Mouse (Mus musculus) hindbrain, postnatal 0 days (tissue): ENCODE measurements at regions not wholly inside any gene's neighbourhood (a gene's known extent, or its start where the extent isn't known, plus 50 kb on each side); places are given as distances from the start of the nearest gene placed in this dataset.
"Not testable (repeated sequence)": the region's sequence is repeated elsewhere in the genome, so short reads cannot be mapped to it uniquely, and the experiment has no call there.

ENCODE experiments used
- ATAC-seq: fragments of 200-750 bp; cut with Nextera tagmentation; 2 replicates; pipeline ENCODE4 v1.8.0; 2017; ENCODE audit warnings: mild to moderate bottlenecking, moderate TSS enrichment, moderate library complexity
- DNase-seq: peaks from one replicate; pipeline ENCODE4 v3.0.0-alpha.2; 2015; ENCODE audit warnings: low spot score
- H3K27ac ChIP-seq: fragments of 300-500 bp; sonication (generic); 2 replicates; pipeline ENCODE4 v1.5.1; 2014; ENCODE audit warnings: mild to moderate bottlenecking
- H3K27me3 ChIP-seq: fragments of 300-500 bp; sonication (generic); 2 replicates; pipeline ENCODE4 v1.6.1; 2014; ENCODE audit warnings: low read length, mixed read lengths; ENCODE audit not compliant: insufficient read depth
- H3K36me3 ChIP-seq: fragments of 300-500 bp; sonication (generic); 2 replicates; pipeline ENCODE4 v1.6.1; 2014; ENCODE audit warnings: low read length, mixed read lengths; ENCODE audit not compliant: insufficient read depth
- H3K4me1 ChIP-seq: fragments of 300-500 bp; sonication (generic); 2 replicates; pipeline ENCODE4 v1.6.1; 2014; ENCODE audit warnings: antibody characterized with exemption, low read length, mixed read lengths; ENCODE audit not compliant: insufficient read depth
- H3K4me2 ChIP-seq: fragments of 300-500 bp; sonication (generic); 2 replicates; pipeline ENCODE4 v1.6.1; 2014; ENCODE audit warnings: low read depth, mild to moderate bottlenecking, low read length, moderate library complexity, mixed read lengths
- H3K4me3 ChIP-seq: fragments of 300-500 bp; sonication (generic); 2 replicates; pipeline ENCODE4 v1.5.1; 2014; ENCODE audit warnings: low read length
- H3K9ac ChIP-seq: fragments of 300-500 bp; sonication (generic); replicated peaks from 2 replicates; pipeline ENCODE4 v1.6.1; 2014; ENCODE audit warnings: mild to moderate bottlenecking, low read length, moderate library complexity, mixed read lengths
- H3K9me3 ChIP-seq: fragments of 300-500 bp; sonication (generic); 2 replicates; pipeline ENCODE4 v1.6.1; 2016; ENCODE audit warnings: low read length, mixed read lengths
- CTCF ChIP-seq: IDR thresholded peaks from 2 replicates; pipeline ENCODE4 v1.5.1; 2016; ENCODE audit warnings: antibody characterized with exemption, control low read depth, low read depth
- WGBS: fragments of 180-500 bp; shearing (Covaris S2); extraction: QIAGEN DNeasy Blood & Tissue Kit; methylation state at CpG from one replicate; pipeline ENCODE4 v1.1.7; 2014; 5-methylcytosine and 5-hydroxymethylcytosine counted together

DNA sequence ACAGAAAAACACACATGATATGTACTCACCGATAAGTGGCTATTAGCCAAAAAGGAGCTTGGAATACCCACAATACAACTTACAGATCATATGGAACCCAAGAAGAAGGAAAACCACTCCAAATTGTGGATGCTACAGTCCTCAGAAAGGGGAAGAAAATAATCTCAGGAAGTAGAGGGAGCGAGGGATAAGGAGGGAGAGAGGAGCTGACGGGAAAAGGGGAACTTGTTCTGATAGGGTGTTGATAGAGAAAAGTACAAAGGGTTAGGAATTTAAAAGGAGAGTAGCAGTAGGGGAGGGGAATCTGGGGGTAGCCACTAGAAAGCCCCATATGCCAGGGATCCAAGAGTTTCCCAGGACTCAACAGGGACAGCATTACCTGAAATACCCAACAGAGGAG, 1164.5 kb downstream of the Hace1 start:
- Histone ChIP-seq H3K4me2 (no peak overlapping the region), H3K9me3 (no peaks in the 10 kb centered on the region), H3K4me3 (no peak overlapping the region), H3K9ac (no peak overlapping the region), H3K27me3 (no peaks in the 10 kb centered on the region), H3K27ac (no peak overlapping the region), H3K36me3 (no peaks in the 10 kb centered on the region), H3K4me1 (no peaks in the 10 kb centered on the region)
- WGBS: 86% methylated on average over 3 of the region's 3 CpGs
- ATAC-seq: no peak
- DNase-seq: no peak
- no peak for TF ChIP-seq CTCF

DNA sequence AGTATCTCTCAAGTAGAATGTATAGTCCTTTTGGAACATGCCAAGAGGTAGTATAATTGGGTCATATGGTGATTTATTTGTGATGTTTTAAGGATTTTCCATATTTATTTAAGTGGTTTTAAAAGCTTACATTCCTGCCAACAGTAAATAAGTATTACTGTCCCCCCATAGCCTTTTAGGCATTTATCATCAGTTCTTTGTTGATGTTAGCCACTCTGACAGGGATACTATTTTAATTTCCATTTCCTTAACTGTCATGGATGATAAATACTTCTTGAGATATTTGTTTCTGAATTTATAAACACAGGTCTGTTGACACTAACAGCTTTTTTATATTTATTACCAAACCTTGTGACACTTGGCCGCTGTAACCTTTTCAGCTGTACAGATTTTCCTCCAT, 1183.3 kb downstream of the Hace1 start:
- 90% methylated on average over 1 of the region's 1 CpGs for WGBS
- H3K9me3 ChIP-seq: no peaks in the 10 kb centered on the region
- no peak for ATAC-seq
- H3K36me3 ChIP-seq: no peaks in the 10 kb centered on the region
- H3K4me3 ChIP-seq: no peak overlapping the region
- H3K27me3 ChIP-seq: no peaks in the 10 kb centered on the region
- TF ChIP-seq CTCF: no peak
- H3K4me2 ChIP-seq: no peak overlapping the region
- H3K9ac ChIP-seq: no peak overlapping the region
- H3K4me1 ChIP-seq: no peaks in the 10 kb centered on the region
- DNase-seq: no peak
- no peak overlapping the region for H3K27ac ChIP-seq

GRCm38 (mm10) chr10:46778729-46779128, 1201.1 kb downstream of the Hace1 start:
- TF ChIP-seq CTCF: no peak
- Histone ChIP-seq H3K4me2 (no peak overlapping the region), H3K36me3 (no peaks in the 10 kb centered on the region), H3K4me1 (no peaks in the 10 kb centered on the region), H3K27me3 (no peaks in the 10 kb centered on the region), H3K27ac (no peak overlapping the region), H3K4me3 (no peak overlapping the region), H3K9ac (no peak overlapping the region), H3K9me3 (no peaks in the 10 kb centered on the region)
- ATAC-seq (no peak), DNase-seq (no peak)
- WGBS: 61% methylated on average over 2 of the region's 2 CpGs

DNA sequence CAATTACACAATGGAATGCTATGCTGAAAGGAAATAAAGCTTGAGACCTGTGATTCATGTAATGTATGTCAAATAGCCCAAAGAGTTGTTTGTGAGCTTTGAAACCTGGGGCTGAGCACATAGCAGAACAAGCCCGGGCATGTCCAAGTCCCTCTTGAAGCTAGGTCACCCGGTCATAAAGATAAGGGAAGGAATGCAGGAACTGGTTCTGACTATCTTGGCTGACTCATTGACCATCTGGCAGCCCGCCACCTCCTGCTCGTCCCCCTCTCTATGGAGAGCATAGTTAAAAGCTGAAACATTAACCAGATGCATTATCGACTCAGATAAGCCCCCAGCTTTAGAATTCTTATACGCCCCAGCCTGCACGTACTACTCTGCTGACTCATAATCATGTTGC, 1208.1 kb downstream of the Hace1 start:
- not testable (repeated sequence) for H3K9ac ChIP-seq, H3K4me3 ChIP-seq, H3K27ac ChIP-seq, H3K36me3 ChIP-seq, DNase-seq, H3K4me2 ChIP-seq, H3K27me3 ChIP-seq, ATAC-seq, H3K4me1 ChIP-seq, H3K9me3 ChIP-seq
- 79% methylated on average over 7 of the region's 7 CpGs for WGBS

DNA sequence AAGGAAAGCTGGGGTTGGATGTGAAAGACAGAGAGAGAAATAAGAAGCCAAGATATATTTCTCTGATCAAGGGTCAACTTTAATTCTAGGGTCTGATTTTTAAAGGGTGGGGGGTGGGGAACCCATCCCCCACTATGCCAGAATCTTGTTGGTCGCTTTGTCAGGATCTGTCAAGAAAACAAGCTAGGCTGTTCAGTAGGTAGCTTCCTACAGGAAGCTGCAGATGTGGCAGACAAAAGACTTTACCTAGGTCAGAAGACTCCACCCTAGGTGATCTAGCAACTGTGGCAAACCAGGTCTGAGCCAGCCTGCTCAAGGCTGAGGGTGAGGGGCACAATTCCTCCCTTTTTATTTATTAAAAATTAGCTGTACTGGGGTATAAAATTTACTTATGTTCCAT, 1236.6 kb downstream of the Hace1 start:
- Histone ChIP-seq H3K36me3 (no peaks in the 10 kb centered on the region), H3K9ac (no peak overlapping the region), H3K4me3 (no peak overlapping the region), H3K27me3 (no peaks in the 10 kb centered on the region), H3K4me2 (no peak overlapping the region), H3K4me1 (no peaks in the 10 kb centered on the region), H3K27ac (no peak overlapping the region), H3K9me3 (no peaks in the 10 kb centered on the region)
- 73% methylated on average over 1 of the region's 1 CpGs for WGBS
- DNase-seq (no peak), ATAC-seq (no peak)
- no peak for TF ChIP-seq CTCF

DNA sequence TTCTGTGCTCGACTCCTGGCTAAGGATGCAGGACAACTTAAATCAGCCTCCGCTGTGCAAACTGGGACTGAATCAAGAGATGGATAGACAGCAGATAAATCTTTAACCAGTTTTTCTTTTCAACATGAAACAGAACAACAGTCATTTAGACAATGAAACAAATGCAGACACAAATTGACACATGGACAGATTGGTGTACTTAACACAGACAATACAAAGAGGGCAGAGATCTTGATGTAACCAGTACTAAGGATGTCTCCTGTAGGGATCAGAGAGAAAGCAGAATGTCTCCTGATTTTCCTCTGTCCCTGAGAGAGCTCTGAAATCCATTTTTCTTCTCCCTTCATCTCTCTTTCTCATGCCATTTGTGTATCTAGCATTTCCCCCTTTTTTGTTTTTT, 1241.5 kb downstream of the Hace1 start:
- Histone ChIP-seq H3K4me3 (no peak overlapping the region), H3K36me3 (no peaks in the 10 kb centered on the region), H3K27me3 (no peaks in the 10 kb centered on the region), H3K27ac (no peak overlapping the region), H3K4me1 (no peaks in the 10 kb centered on the region), H3K9me3 (no peaks in the 10 kb centered on the region), H3K4me2 (no peak overlapping the region), H3K9ac (no peak overlapping the region)
- ATAC-seq (no peak), DNase-seq (no peak)
- 71% methylated on average over 2 of the region's 2 CpGs for WGBS
- TF ChIP-seq CTCF: no peak

- DNase-seq (no peak), ATAC-seq (no peak)
- Histone ChIP-seq H3K27me3 (no peaks in the 10 kb centered on the region), H3K4me1 (no peaks in the 10 kb centered on the region), H3K9me3 (no peaks in the 10 kb centered on the region), H3K36me3 (no peaks in the 10 kb centered on the region), H3K27ac (no peak overlapping the region), H3K4me3 (no peak overlapping the region), H3K9ac (no peak overlapping the region), H3K4me2 (no peak overlapping the region)
- no peak for TF ChIP-seq CTCF
- 96% methylated on average over 1 of the region's 1 CpGs for WGBS
Measured at GRCm38 (mm10) chr10:46819965-46820364, 1242.3 kb downstream of the Hace1 start.
